Mouse (Mus musculus): Measurements from ENCODE around the gene Pradc1. TPM values are rescaled to one million over a fixed set of nuclear protein-coding genes. Genes with fewer than 3 reads are reported as not detected.

The Pradc1 gene
- polyA plus RNA-seq, 1 experiment from 2014 or later, result 23.7 TPM

- TF ChIP-seq CTCF (IDR thresholded peaks at IDR 0.05; ENCODE audit: low read depth), result no peak
- no peak overlapping the region for H3K4me2 ChIP-seq (replicated peaks; ENCODE audit: low read depth)
- H3K9ac ChIP-seq (ENCODE audit: low read depth, low read length), result no peak overlapping the region
- H3K27ac ChIP-seq (ENCODE audit: low read depth, low read length), result no peak overlapping the region
- H3K36me3 ChIP-seq (ENCODE audit: control insufficient read depth, insufficient read depth), result no peaks in the 10 kb centered on the region
- no peaks in the 10 kb centered on the region for H3K4me1 ChIP-seq (replicated peaks; ENCODE audit: control insufficient read depth, insufficient read depth, low read length)
- WGBS, result 47% methylated on average over 14 of the region's 14 CpGs
- H3K9me3 ChIP-seq (ENCODE audit: control insufficient read depth), result no peaks in the 10 kb centered on the region
- ATAC-seq, result no peak
- no peak overlapping the region for H3K4me3 ChIP-seq (ENCODE audit: low read depth, low read length)
- H3K27me3 ChIP-seq (replicated peaks; ENCODE audit: control insufficient read depth, insufficient read depth, low read length), result 0 out of 2 replicates have a peak, but pooled peaks cover 6% of the 10 kb centered on the region
Measured at GRCm38 (mm10) chr6:85478416-85478815, 26.6 kb upstream of the Pradc1 start.

GRCm38 (mm10) chr6:85477366-85477917, 25.7 kb upstream of the Pradc1 start:
- no peak for ATAC-seq
- TF ChIP-seq CTCF (IDR thresholded peaks at IDR 0.05; ENCODE audit: low read depth), result peak; percentile 69
- Histone ChIP-seq H3K4me1 (replicated peaks; ENCODE audit: control insufficient read depth, insufficient read depth, low read length) (no peaks in the 10 kb centered on the region), H3K9me3 (ENCODE audit: control insufficient read depth) (no peaks in the 10 kb centered on the region), H3K4me2 (replicated peaks; ENCODE audit: low read depth) (no peak overlapping the region), H3K9ac (ENCODE audit: low read depth, low read length) (no peak overlapping the region), H3K4me3 (ENCODE audit: low read depth, low read length) (no peak overlapping the region), H3K27me3 (replicated peaks; ENCODE audit: control insufficient read depth, insufficient read depth, low read length) (0 out of 2 replicates have a peak, but pooled peaks cover 3% of the 10 kb centered on the region), H3K36me3 (ENCODE audit: control insufficient read depth, insufficient read depth) (no peaks in the 10 kb centered on the region), H3K27ac (ENCODE audit: low read depth, low read length) (no peak overlapping the region)
- 33% methylated on average over 10 of the region's 10 CpGs for WGBS

GRCm38 (mm10) chr6:85475581-85475980, 23.8 kb upstream of the Pradc1 start:
- Histone ChIP-seq H3K27ac (ENCODE audit: low read depth, low read length) (no peak overlapping the region), H3K9ac (ENCODE audit: low read depth, low read length) (no peak overlapping the region), H3K9me3 (ENCODE audit: control insufficient read depth) (no peaks in the 10 kb centered on the region), H3K36me3 (ENCODE audit: control insufficient read depth, insufficient read depth) (no peaks in the 10 kb centered on the region), H3K4me2 (replicated peaks; ENCODE audit: low read depth) (no peak overlapping the region), H3K4me1 (replicated peaks; ENCODE audit: control insufficient read depth, insufficient read depth, low read length) (no peaks in the 10 kb centered on the region), H3K27me3 (replicated peaks; ENCODE audit: control insufficient read depth, insufficient read depth, low read length) (0 out of 2 replicates have a peak, but pooled peaks cover 3% of the 10 kb centered on the region), H3K4me3 (ENCODE audit: low read depth, low read length) (no peak overlapping the region)
- TF ChIP-seq CTCF (IDR thresholded peaks at IDR 0.05; ENCODE audit: low read depth), result no peak
- no peak for ATAC-seq
- WGBS, result 67% methylated on average over 3 of the region's 3 CpGs

- Histone ChIP-seq H3K27me3 (replicated peaks; ENCODE audit: control insufficient read depth, insufficient read depth, low read length) (no peaks in the 10 kb centered on the region), H3K4me1 (replicated peaks; ENCODE audit: control insufficient read depth, insufficient read depth, low read length) (no peaks in the 10 kb centered on the region), H3K27ac (ENCODE audit: low read depth, low read length) (no peak overlapping the region), H3K9me3 (ENCODE audit: control insufficient read depth) (no peaks in the 10 kb centered on the region), H3K4me3 (ENCODE audit: low read depth, low read length) (no peak overlapping the region), H3K4me2 (replicated peaks; ENCODE audit: low read depth) (no peak overlapping the region), H3K36me3 (ENCODE audit: control insufficient read depth, insufficient read depth) (peaks cover 17% of the 10 kb centered on the region), H3K9ac (ENCODE audit: low read depth, low read length) (no peak overlapping the region)
- 54% methylated on average over 5 of the region's 5 CpGs for WGBS
- no peak for ATAC-seq
- TF ChIP-seq CTCF (IDR thresholded peaks at IDR 0.05; ENCODE audit: low read depth), result no peak
Measured at GRCm38 (mm10) chr6:85472542-85472941, 20.8 kb upstream of the Pradc1 start.

- 62% methylated on average over 8 of the region's 8 CpGs for WGBS
Measured at GRCm38 (mm10) chr6:85471962-85472361, 20.2 kb upstream of the Pradc1 start.

GRCm38 (mm10) chr6:85469660-85470430, 18.1 kb upstream of the Pradc1 start:
- Histone ChIP-seq H3K4me2 (replicated peaks; ENCODE audit: low read depth) (no peak overlapping the region), H3K27ac (ENCODE audit: low read depth, low read length) (no peak overlapping the region), H3K4me3 (ENCODE audit: low read depth, low read length) (no peak overlapping the region), H3K36me3 (ENCODE audit: control insufficient read depth, insufficient read depth) (peaks cover 44% of the 10 kb centered on the region), H3K9ac (ENCODE audit: low read depth, low read length) (no peak overlapping the region), H3K9me3 (ENCODE audit: control insufficient read depth) (no peaks in the 10 kb centered on the region), H3K4me1 (replicated peaks; ENCODE audit: control insufficient read depth, insufficient read depth, low read length) (no peaks in the 10 kb centered on the region), H3K27me3 (replicated peaks; ENCODE audit: control insufficient read depth, insufficient read depth, low read length) (no peaks in the 10 kb centered on the region)
- TF ChIP-seq CTCF (IDR thresholded peaks at IDR 0.05; ENCODE audit: low read depth), result no peak
- WGBS, result 67% methylated on average over 5 of the region's 5 CpGs
- ATAC-seq, result no peak

More at GRCm38 (mm10) chr6:85471962-85472361, 20.2 kb upstream of the Pradc1 start:
- Histone ChIP-seq H3K27ac (ENCODE audit: low read depth, low read length) (no peak overlapping the region), H3K9me3 (ENCODE audit: control insufficient read depth) (no peaks in the 10 kb centered on the region), H3K27me3 (replicated peaks; ENCODE audit: control insufficient read depth, insufficient read depth, low read length) (no peaks in the 10 kb centered on the region), H3K9ac (ENCODE audit: low read depth, low read length) (no peak overlapping the region), H3K4me1 (replicated peaks; ENCODE audit: control insufficient read depth, insufficient read depth, low read length) (no peaks in the 10 kb centered on the region), H3K4me2 (replicated peaks; ENCODE audit: low read depth) (no peak overlapping the region), H3K4me3 (ENCODE audit: low read depth, low read length) (no peak overlapping the region), H3K36me3 (ENCODE audit: control insufficient read depth, insufficient read depth) (peaks cover 23% of the 10 kb centered on the region)
- no peak for ATAC-seq
- TF ChIP-seq CTCF (IDR thresholded peaks at IDR 0.05; ENCODE audit: low read depth), result no peak
